Mouse (Mus musculus) monocyte, adult 2 months (primary cell): ENCODE results near the gene Defb28.

Source experiments
- DNase-seq, 2 experiments: peaks; one replicate each; pipeline ENCODE4 v3.0.0; 2022; ENCODE audit warnings: low spot score in 2 of 2, low read depth in 1 of 2

Gene Defb28

DNA sequence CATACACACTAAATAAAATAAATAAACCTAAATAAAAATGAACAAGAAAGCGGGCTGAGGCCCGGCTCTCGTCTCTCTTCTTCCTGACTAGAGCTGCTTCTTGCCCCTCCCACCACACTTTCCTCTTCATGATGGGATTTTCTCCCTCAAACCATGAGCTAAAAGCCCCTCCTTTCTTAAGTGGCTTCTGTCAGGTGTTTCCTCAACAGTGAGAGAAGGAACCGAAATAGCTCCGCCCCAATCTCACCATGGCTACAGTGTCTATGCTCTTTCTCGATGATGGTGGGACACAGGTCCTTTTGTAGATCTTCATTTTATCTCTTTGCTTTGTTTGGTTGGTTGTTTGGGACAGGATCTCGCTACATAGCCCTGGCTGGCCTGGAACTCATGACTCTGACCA, 38.6 kb downstream of the Defb28 start:
- no peak for DNase-seq

GRCm38 (mm10) chr2:152569038-152569437, 51.0 kb downstream of the Defb28 start, which contains the start of gene Gm17416:
Gm17416 (plus strand) TSS chr2:152569338.
- DNase-seq: no peak

- DNase-seq: no peak
These were observed 51.8 kb downstream of the Defb28 start for GRCm38 (mm10) chr2:152569881-152570280.

- DNase-seq: no peak
These were observed 52.3 kb downstream of the Defb28 start for GRCm38 (mm10) chr2:152570313-152570712.
